Comparison of ENCODE assay signal across 23 mouse cellular contexts in genomic region chr10:119318416-119318815, GRCm38 (mm10).
DNase-seq lines count a peak whose midpoint lies in the region; ATAC-seq lines count a peak whose summit lies in the region.
"Had no signal": no experiment of that assay in that cellular context is flagged by ENCODE, and none has a peak within 500 bp of the region (broad histone marks: within the 10 kb centered on the region; RNA-seq: fewer than 3 reads in every experiment).

No protein-coding gene starts in this region.

- peak; percentile 24 to 32 for DNase-seq in right cerebral cortex, adult 2 months (ENCODE audit: low spot score in 2 of 2)
- DNase-seq in right cerebral cortex, postnatal 14 days, result no peak
- DNase-seq in layer of hippocampus, adult 8-10 months (ENCODE audit: low spot score in 2 of 2), result peak; percentile 7 to 31
- peak; percentile 47 for DNase-seq in telencephalon, adult 2 months (ENCODE audit: low read depth, low spot score)
- DNase-seq in urinary bladder, postnatal 14 days (ENCODE audit: low spot score), result no peak
- DNase-seq in liver, result no peak
- DNase-seq: adrenal gland, adult 8-10 months; gastrocnemius, postnatal 10 days; heart, adult 2 months; kidney, adult 9 months; kidney, postnatal 25 days; liver, embryonic 13.5 days; lung, embryonic 14.5 days; thymus, postnatal 4 days had no signal

- no peak overlapping the region for H3K9ac ChIP-seq in hindbrain, embryonic 15.5 days
- no peak overlapping the region for H3K9ac ChIP-seq in hindbrain, embryonic 16.5 days (ENCODE audit: low read depth, low read length)
- H3K9ac ChIP-seq: embryonic facial prominence, embryonic 13.5 days; forebrain, embryonic 15.5 days; intestine, embryonic 15.5 days; limb, embryonic 12.5 days; liver, embryonic 13.5 days; lung, embryonic 14.5 days; midbrain, embryonic 12.5 days had no signal

- no peaks in the 10 kb centered on the region for H3K36me3 ChIP-seq in hindbrain, embryonic 15.5 days
- H3K36me3 ChIP-seq in hindbrain, embryonic 16.5 days (ENCODE audit: control insufficient read depth, insufficient read depth, low read length), result no peaks in the 10 kb centered on the region
- H3K36me3 ChIP-seq: embryonic facial prominence, embryonic 13.5 days; forebrain, embryonic 15.5 days; intestine, embryonic 15.5 days; limb, embryonic 12.5 days; liver, embryonic 13.5 days; midbrain, embryonic 12.5 days had no signal

- no peaks in the 10 kb centered on the region for H3K27me3 ChIP-seq in hindbrain, embryonic 15.5 days
- H3K27me3 ChIP-seq in hindbrain, embryonic 16.5 days (replicated peaks; ENCODE audit: control insufficient read depth, insufficient read depth, low read length), result no peaks in the 10 kb centered on the region
- H3K27me3 ChIP-seq: embryonic facial prominence, embryonic 13.5 days; forebrain, embryonic 15.5 days; intestine, embryonic 15.5 days; limb, embryonic 12.5 days; liver, embryonic 13.5 days; midbrain, embryonic 12.5 days had no signal

- no peak for ATAC-seq in hindbrain, embryonic 15.5 days (ENCODE audit: low FRiP score, low read depth)
- no peak for ATAC-seq in hindbrain, embryonic 16.5 days
- ATAC-seq: forebrain, embryonic 15.5 days; intestine, embryonic 15.5 days had no signal

- H3K4me3 ChIP-seq in hindbrain, embryonic 15.5 days, result no peak overlapping the region
- no peak overlapping the region for H3K4me3 ChIP-seq in hindbrain, embryonic 16.5 days (ENCODE audit: low read length)
- H3K4me3 ChIP-seq: embryonic facial prominence, embryonic 13.5 days; forebrain, embryonic 15.5 days; heart, adult 2 months; intestine, embryonic 15.5 days; limb, embryonic 12.5 days; liver, embryonic 13.5 days; midbrain, embryonic 12.5 days; myocyte had no signal

- no peak overlapping the region for H3K27ac ChIP-seq in hindbrain, embryonic 15.5 days (replicated peaks)
- H3K27ac ChIP-seq in hindbrain, embryonic 16.5 days (ENCODE audit: low read depth, low read length), result no peak overlapping the region
- H3K27ac ChIP-seq: embryonic facial prominence, embryonic 13.5 days; forebrain, embryonic 15.5 days; heart, adult 2 months; intestine, embryonic 15.5 days; limb, embryonic 12.5 days; liver, embryonic 13.5 days; macrophage; midbrain, embryonic 12.5 days had no signal

- no peaks in the 10 kb centered on the region for H3K4me1 ChIP-seq in hindbrain, embryonic 15.5 days (replicated peaks)
- no peaks in the 10 kb centered on the region for H3K4me1 ChIP-seq in hindbrain, embryonic 16.5 days (ENCODE audit: control insufficient read depth, insufficient read depth, low read depth, low read length)
- H3K4me1 ChIP-seq: forebrain, embryonic 15.5 days; intestine, embryonic 15.5 days; limb, embryonic 12.5 days; liver, embryonic 13.5 days; midbrain, embryonic 12.5 days had no signal

- 78% methylated on average over 8 of the region's 8 CpGs for WGBS in hindbrain, embryonic 15.5 days
- 79% methylated on average over 8 of the region's 8 CpGs for WGBS in hindbrain, embryonic 16.5 days

- H3K4me2 ChIP-seq in hindbrain, embryonic 15.5 days, result peak overlapping the region; percentile 26; the same call in 1 of the 2 replicates
- H3K4me2 ChIP-seq in hindbrain, embryonic 16.5 days (ENCODE audit: low read length), result no peak overlapping the region
- H3K4me2 ChIP-seq: embryonic facial prominence, embryonic 13.5 days; forebrain, embryonic 15.5 days; intestine, embryonic 15.5 days; limb, embryonic 12.5 days; liver, embryonic 13.5 days; lung, embryonic 14.5 days; midbrain, embryonic 12.5 days had no signal

- no peaks in the 10 kb centered on the region for H3K9me3 ChIP-seq in hindbrain, embryonic 15.5 days
- H3K9me3 ChIP-seq in hindbrain, embryonic 16.5 days (ENCODE audit: control insufficient read depth, low read length), result no peaks in the 10 kb centered on the region
- H3K9me3 ChIP-seq: embryonic facial prominence, embryonic 13.5 days; forebrain, embryonic 15.5 days; intestine, embryonic 15.5 days; limb, embryonic 12.5 days; liver, embryonic 13.5 days; midbrain, embryonic 12.5 days had no signal

Comparison
In these comparisons a context has a peak if more than half of its experiments do, and no peak if none do; other contexts are left out.
1. DNase-seq: peak in right cerebral cortex, adult 2 months (2 of 2), layer of hippocampus, adult 8-10 months (2 of 2) and telencephalon, adult 2 months (single experiment); none in right cerebral cortex, postnatal 14 days (single experiment), urinary bladder, postnatal 14 days (single experiment) and liver (single experiment).